Mouse (Mus musculus) brain, embryonic 14.5 days (tissue): ENCODE measurements at regions not wholly inside any gene's neighbourhood (a gene's known extent, or its start where the extent isn't known, plus 50 kb on each side); places are given as distances from the start of the nearest gene placed in this dataset.

Source experiments
- CTCF ChIP-seq: fragments of 200-500 bp; IDR thresholded peaks from 2 replicates; pipeline ENCODE4 v1.5.1; 2012; ENCODE audit warnings: inconsistent platforms, mild to moderate bottlenecking, moderate library complexity, borderline replicate concordance; ENCODE audit not compliant: insufficient read depth, insufficient read length; ENCODE audit errors: extremely low read depth
- POLR2A ChIP-seq: fragments of 200-500 bp; IDR thresholded peaks from 2 replicates; pipeline ENCODE4 v1.6.1; 2012; ENCODE audit warnings: mild to moderate bottlenecking, inconsistent platforms, borderline replicate concordance; ENCODE audit not compliant: poor library complexity, insufficient read depth, insufficient read length, severe bottlenecking; ENCODE audit errors: extremely low read depth

DNA sequence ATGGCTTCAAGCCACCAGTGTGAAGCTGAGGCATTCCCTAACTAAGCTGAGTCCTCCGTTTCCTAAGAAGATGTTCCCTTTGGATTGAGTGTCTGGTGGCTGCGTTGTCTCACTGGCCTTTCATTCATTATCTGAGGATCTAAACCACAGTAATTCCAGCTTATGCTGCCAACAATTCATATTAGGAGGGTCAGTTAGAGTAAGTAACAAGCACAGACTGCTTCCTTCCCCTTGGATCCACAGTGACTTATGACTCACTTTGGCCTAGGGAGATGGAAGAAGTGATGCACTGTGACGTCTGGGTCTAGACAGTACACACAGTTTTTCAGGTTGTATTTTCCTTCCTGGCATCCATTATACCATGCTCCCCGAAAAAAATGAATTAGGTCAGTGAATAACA, 57.8 kb upstream of the Npy start:
- TF ChIP-seq CTCF (no peak), POLR2A (no peak)
